Mouse (Mus musculus): Measurements from ENCODE around the gene Sbds. TPM values are rescaled to one million over a fixed set of nuclear protein-coding genes. Genes with fewer than 3 reads are reported as not detected.

Sbds gene
- polyA plus RNA-seq (2015; fragmentation: Nextera tagmentation; extraction: Ambion mirVana) = 60.3 TPM in 2 replicates

- H3K4me2 ChIP-seq (ENCODE audit: low read length) = peak within 1 kb of the TSS; percentile 73
- H3K36me3 ChIP-seq (ENCODE audit: control insufficient read depth, insufficient read depth) = peaks cover 6% of the 10 kb centered on the region
- ATAC-seq = peak; percentile 89
- H3K9me3 ChIP-seq (ENCODE audit: control insufficient read depth, low read length) = no peaks in the 10 kb centered on the region
- H3K27me3 ChIP-seq (replicated peaks; ENCODE audit: control insufficient read depth, insufficient read depth, low read length) = no peaks in the 10 kb centered on the region
- under 1% methylated on average over 52 of the region's 52 CpGs for WGBS
- peaks cover 31% of the 10 kb centered on the region for H3K4me1 ChIP-seq (replicated peaks; ENCODE audit: control insufficient read depth, insufficient read depth, low read length)
- peak within 1 kb of the TSS; percentile 87 for H3K27ac ChIP-seq (ENCODE audit: low read length)
- peak within 1 kb of the TSS; percentile 85 for H3K4me3 ChIP-seq (replicated peaks; ENCODE audit: low read length)
- peak within 1 kb of the TSS; percentile 87 for H3K9ac ChIP-seq (replicated peaks; ENCODE audit: low read depth, low read length)
Observed at GRCm38 (mm10) chr5:130255017-130255720, at the start of gene Sbds, which contains the start of gene Tyw1. Gene Sbds (minus strand): TSS chr5:130255530. Gene Tyw1 (plus strand): TSS chr5:130255619.

- WGBS = 90% methylated on average over 6 of the region's 6 CpGs
- no peak overlapping the region for H3K4me2 ChIP-seq (ENCODE audit: low read length)
- no peaks in the 10 kb centered on the region for H3K4me1 ChIP-seq (replicated peaks; ENCODE audit: control insufficient read depth, insufficient read depth, low read length)
- H3K36me3 ChIP-seq (ENCODE audit: control insufficient read depth, insufficient read depth) = peaks cover 11% of the 10 kb centered on the region; the same call in 1 of the 2 replicates
- H3K9me3 ChIP-seq (ENCODE audit: control insufficient read depth, low read length) = no peaks in the 10 kb centered on the region
- no peak overlapping the region for H3K9ac ChIP-seq (replicated peaks; ENCODE audit: low read depth, low read length)
- ATAC-seq = no peak
- H3K27me3 ChIP-seq (replicated peaks; ENCODE audit: control insufficient read depth, insufficient read depth, low read length) = no peaks in the 10 kb centered on the region
- no peak overlapping the region for H3K4me3 ChIP-seq (replicated peaks; ENCODE audit: low read length)
- no peak overlapping the region for H3K27ac ChIP-seq (ENCODE audit: low read length)
Observed at GRCm38 (mm10) chr5:130303611-130304010, 48.3 kb upstream of the Sbds start.

- no peak overlapping the region for H3K9ac ChIP-seq (replicated peaks; ENCODE audit: low read depth, low read length)
- no peaks in the 10 kb centered on the region for H3K27me3 ChIP-seq (replicated peaks; ENCODE audit: control insufficient read depth, insufficient read depth, low read length)
- peaks cover 5% of the 10 kb centered on the region for H3K4me1 ChIP-seq (replicated peaks; ENCODE audit: control insufficient read depth, insufficient read depth, low read length)
- WGBS = 85% methylated on average over 8 of the region's 8 CpGs
- peaks cover 7% of the 10 kb centered on the region; the same call in 1 of the 2 replicates for H3K36me3 ChIP-seq (ENCODE audit: control insufficient read depth, insufficient read depth)
- no peak overlapping the region for H3K4me3 ChIP-seq (replicated peaks; ENCODE audit: low read length)
- no peak overlapping the region for H3K27ac ChIP-seq (ENCODE audit: low read length)
- ATAC-seq = no peak
- H3K9me3 ChIP-seq (ENCODE audit: control insufficient read depth, low read length) = no peaks in the 10 kb centered on the region
- H3K4me2 ChIP-seq (ENCODE audit: low read length) = no peak overlapping the region
Observed at GRCm38 (mm10) chr5:130299526-130299925, 44.2 kb upstream of the Sbds start.

DNA sequence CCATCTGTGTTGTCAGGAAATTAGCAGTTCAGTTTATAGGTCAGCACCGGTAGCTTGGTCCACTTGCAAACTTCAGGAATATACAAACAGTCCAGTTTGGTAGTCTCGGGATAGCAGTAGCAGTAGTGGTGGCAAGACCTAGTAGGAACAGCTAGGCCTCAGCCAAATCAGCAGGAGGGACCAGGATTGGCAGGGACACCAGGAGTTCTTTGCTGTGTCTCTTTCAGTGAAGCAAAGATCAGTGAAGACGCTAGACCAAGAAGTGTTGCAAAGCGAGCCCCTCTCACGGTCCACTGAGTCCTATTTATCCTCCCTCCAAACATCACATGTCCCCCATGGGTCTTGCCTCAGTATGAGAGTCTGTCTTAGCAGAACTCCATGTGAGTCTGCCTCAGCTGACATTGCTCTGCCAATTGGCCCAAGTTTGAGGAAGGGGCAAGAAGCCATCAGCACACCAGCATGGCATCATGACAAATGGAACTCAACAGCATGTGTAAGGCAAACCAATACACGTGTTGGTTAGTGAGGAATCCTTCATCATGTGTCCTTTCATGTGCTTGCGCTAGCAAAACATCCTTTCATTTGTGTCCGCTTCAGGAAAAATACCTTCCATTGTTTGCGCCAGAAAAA, 43.6 kb upstream of the Sbds start:
- H3K27me3 ChIP-seq (replicated peaks; ENCODE audit: control insufficient read depth, insufficient read depth, low read length) = no peaks in the 10 kb centered on the region
- H3K36me3 ChIP-seq (ENCODE audit: control insufficient read depth, insufficient read depth) = peaks cover 4% of the 10 kb centered on the region; the same call in 1 of the 2 replicates
- H3K27ac ChIP-seq (ENCODE audit: low read length) = no peak overlapping the region
- no peak overlapping the region for H3K9ac ChIP-seq (replicated peaks; ENCODE audit: low read depth, low read length)
- H3K4me2 ChIP-seq (ENCODE audit: low read length) = no peak overlapping the region
- no peak overlapping the region for H3K4me3 ChIP-seq (replicated peaks; ENCODE audit: low read length)
- no peaks in the 10 kb centered on the region for H3K9me3 ChIP-seq (ENCODE audit: control insufficient read depth, low read length)
- peaks cover 11% of the 10 kb centered on the region for H3K4me1 ChIP-seq (replicated peaks; ENCODE audit: control insufficient read depth, insufficient read depth, low read length)
- no peak for ATAC-seq
- 91% methylated on average over 9 of the region's 9 CpGs for WGBS

- no peak for ATAC-seq
- 80% methylated on average over 5 of the region's 5 CpGs for WGBS
Observed at GRCm38 (mm10) chr5:130296071-130296470, 40.7 kb upstream of the Sbds start.

DNA sequence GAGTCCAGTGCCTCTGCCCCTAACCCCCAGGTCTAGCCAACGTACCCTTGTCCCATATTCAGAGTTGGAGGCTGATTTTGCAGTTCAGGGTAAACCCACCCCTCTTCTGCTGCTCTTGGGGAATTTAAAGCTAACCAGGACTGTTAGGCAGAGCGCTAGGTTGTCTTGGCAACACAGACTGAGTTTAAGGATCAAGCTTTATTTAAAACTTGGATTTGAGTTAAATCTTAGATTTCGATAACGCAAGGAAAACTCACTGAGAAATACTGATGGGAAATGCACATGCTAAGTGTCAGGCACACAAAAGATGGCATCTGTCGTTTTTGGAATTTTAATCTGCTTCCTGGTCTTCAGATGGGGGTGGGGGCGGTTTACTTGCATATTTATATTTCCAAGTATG, 39.3 kb upstream of the Sbds start:
- H3K9me3 ChIP-seq (ENCODE audit: control insufficient read depth, low read length) = no peaks in the 10 kb centered on the region
- peaks cover 7% of the 10 kb centered on the region; the same call in 1 of the 2 replicates for H3K36me3 ChIP-seq (ENCODE audit: control insufficient read depth, insufficient read depth)
- H3K27ac ChIP-seq (ENCODE audit: low read length) = peak overlapping the region; percentile 77
- peak; percentile 66 for ATAC-seq
- H3K4me2 ChIP-seq (ENCODE audit: low read length) = no peak overlapping the region
- no peak overlapping the region for H3K4me3 ChIP-seq (replicated peaks; ENCODE audit: low read length)
- 64% methylated on average over 6 of the region's 6 CpGs for WGBS
- no peaks in the 10 kb centered on the region for H3K27me3 ChIP-seq (replicated peaks; ENCODE audit: control insufficient read depth, insufficient read depth, low read length)
- peaks cover 21% of the 10 kb centered on the region for H3K4me1 ChIP-seq (replicated peaks; ENCODE audit: control insufficient read depth, insufficient read depth, low read length)
- no peak overlapping the region for H3K9ac ChIP-seq (replicated peaks; ENCODE audit: low read depth, low read length)

More at GRCm38 (mm10) chr5:130296071-130296470, 40.7 kb upstream of the Sbds start:
- Histone ChIP-seq H3K9me3 (ENCODE audit: control insufficient read depth, low read length) (no peaks in the 10 kb centered on the region), H3K27me3 (replicated peaks; ENCODE audit: control insufficient read depth, insufficient read depth, low read length) (no peaks in the 10 kb centered on the region), H3K9ac (replicated peaks; ENCODE audit: low read depth, low read length) (no peak overlapping the region), H3K4me3 (replicated peaks; ENCODE audit: low read length) (no peak overlapping the region), H3K4me1 (replicated peaks; ENCODE audit: control insufficient read depth, insufficient read depth, low read length) (peaks cover 21% of the 10 kb centered on the region), H3K4me2 (ENCODE audit: low read length) (no peak overlapping the region), H3K36me3 (ENCODE audit: control insufficient read depth, insufficient read depth) (peaks cover 4% of the 10 kb centered on the region; the same call in 1 of the 2 replicates), H3K27ac (ENCODE audit: low read length) (no peak overlapping the region)

DNA sequence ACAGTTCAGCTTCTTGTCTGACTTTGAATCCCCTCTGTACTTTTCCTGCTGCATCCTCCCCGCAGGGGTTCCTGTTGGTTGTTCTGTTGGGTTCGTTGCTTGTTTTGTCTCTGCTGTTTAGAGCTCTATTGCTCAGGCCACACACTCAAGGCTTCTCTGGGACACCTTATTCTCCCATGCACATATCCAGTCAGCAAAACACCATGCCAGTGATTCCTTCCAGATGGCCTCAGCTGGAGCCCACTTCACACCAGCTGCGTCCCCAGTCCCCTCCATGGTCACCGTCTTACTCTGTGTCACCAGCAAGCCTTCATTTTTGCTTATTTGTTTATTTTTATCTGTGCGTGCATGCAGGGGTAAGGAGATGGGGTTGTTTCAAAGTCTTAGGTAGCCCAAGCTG, 38.6 kb upstream of the Sbds start:
- peak overlapping the region; percentile 77 for H3K27ac ChIP-seq (ENCODE audit: low read length)
- WGBS = 79% methylated on average over 5 of the region's 5 CpGs
- no peak overlapping the region for H3K9ac ChIP-seq (replicated peaks; ENCODE audit: low read depth, low read length)
- ATAC-seq = no peak
- H3K4me2 ChIP-seq (ENCODE audit: low read length) = no peak overlapping the region
- H3K27me3 ChIP-seq (replicated peaks; ENCODE audit: control insufficient read depth, insufficient read depth, low read length) = no peaks in the 10 kb centered on the region
- H3K36me3 ChIP-seq (ENCODE audit: control insufficient read depth, insufficient read depth) = peaks cover 7% of the 10 kb centered on the region; the same call in 1 of the 2 replicates
- peaks cover 21% of the 10 kb centered on the region for H3K4me1 ChIP-seq (replicated peaks; ENCODE audit: control insufficient read depth, insufficient read depth, low read length)
- H3K9me3 ChIP-seq (ENCODE audit: control insufficient read depth, low read length) = no peaks in the 10 kb centered on the region
- H3K4me3 ChIP-seq (replicated peaks; ENCODE audit: low read length) = no peak overlapping the region

DNA sequence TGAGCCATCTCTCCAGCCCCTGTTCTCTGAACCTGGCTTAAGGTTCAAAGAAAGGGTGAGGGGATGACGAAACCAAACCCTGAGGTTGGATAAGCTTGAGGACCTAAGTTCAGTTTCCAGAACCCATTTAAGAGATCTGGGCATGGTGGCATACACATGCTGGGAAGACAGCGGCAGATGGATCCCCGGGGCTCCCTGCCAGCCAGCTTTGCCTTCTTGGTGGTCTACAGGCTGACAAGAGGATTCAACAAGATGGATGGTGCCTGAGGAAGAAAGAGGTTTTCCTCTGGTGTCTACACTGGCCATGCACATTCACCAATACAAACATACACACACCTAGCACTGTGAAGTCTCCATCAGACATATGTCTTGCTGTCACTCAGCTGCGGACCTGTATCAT, 37.6 kb upstream of the Sbds start:
- Histone ChIP-seq H3K27ac (ENCODE audit: low read length) (peak overlapping the region; percentile 12; the same call in 1 of the 2 replicates), H3K4me3 (replicated peaks; ENCODE audit: low read length) (no peak overlapping the region), H3K4me1 (replicated peaks; ENCODE audit: control insufficient read depth, insufficient read depth, low read length) (peaks cover 21% of the 10 kb centered on the region), H3K9ac (replicated peaks; ENCODE audit: low read depth, low read length) (no peak overlapping the region), H3K36me3 (ENCODE audit: control insufficient read depth, insufficient read depth) (peaks cover 7% of the 10 kb centered on the region; the same call in 1 of the 2 replicates), H3K9me3 (ENCODE audit: control insufficient read depth, low read length) (no peaks in the 10 kb centered on the region), H3K27me3 (replicated peaks; ENCODE audit: control insufficient read depth, insufficient read depth, low read length) (no peaks in the 10 kb centered on the region), H3K4me2 (ENCODE audit: low read length) (no peak overlapping the region)
- ATAC-seq = no peak
- WGBS = 82% methylated on average over 4 of the region's 4 CpGs

DNA sequence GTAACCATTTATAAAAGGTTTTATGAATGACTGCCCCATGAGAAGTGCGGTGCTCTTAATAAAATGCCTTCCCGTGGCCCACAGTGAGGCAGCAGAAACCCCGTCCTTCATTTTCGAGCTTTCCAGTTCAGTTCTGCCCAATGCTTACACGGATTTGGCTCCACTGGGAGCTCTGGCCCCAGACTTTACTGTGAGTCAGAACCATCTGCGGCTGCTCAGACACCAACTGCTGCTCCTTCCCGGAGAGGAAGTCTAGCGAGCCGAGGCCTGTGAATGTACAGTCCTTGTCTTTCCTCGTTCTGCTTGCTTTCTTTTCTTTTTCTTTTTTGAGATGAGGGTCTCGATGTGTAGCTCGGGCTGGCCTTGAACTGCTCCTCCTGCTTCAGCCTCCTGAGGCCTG, 35.4 kb upstream of the Sbds start:
- H3K4me2 ChIP-seq (ENCODE audit: low read length) = no peak overlapping the region
- WGBS = 78% methylated on average over 12 of the region's 12 CpGs
- no peaks in the 10 kb centered on the region for H3K9me3 ChIP-seq (ENCODE audit: control insufficient read depth, low read length)
- peak overlapping the region; percentile 78 for H3K27ac ChIP-seq (ENCODE audit: low read length)
- no peak overlapping the region for H3K9ac ChIP-seq (replicated peaks; ENCODE audit: low read depth, low read length)
- ATAC-seq = no peak
- H3K36me3 ChIP-seq (ENCODE audit: control insufficient read depth, insufficient read depth) = 0 out of 2 replicates have a peak, but pooled peaks cover 3% of the 10 kb centered on the region
- peaks cover 21% of the 10 kb centered on the region for H3K4me1 ChIP-seq (replicated peaks; ENCODE audit: control insufficient read depth, insufficient read depth, low read length)
- H3K4me3 ChIP-seq (replicated peaks; ENCODE audit: low read length) = no peak overlapping the region
- no peaks in the 10 kb centered on the region for H3K27me3 ChIP-seq (replicated peaks; ENCODE audit: control insufficient read depth, insufficient read depth, low read length)
